Mouse (Mus musculus): ENCODE data around the gene Gstp1. TPM values are rescaled to one million over a fixed set of nuclear protein-coding genes. Genes with fewer than 3 reads are reported as not detected.

Gstp1 gene
- polyA plus RNA-seq, 1 experiment from 2014 or later = 378 TPM

- peak within 1 kb of the TSS; percentile 40 for H3K4me3 ChIP-seq (ENCODE audit: low read length)
- peak within 1 kb of the TSS; percentile 78 for H3K9ac ChIP-seq (ENCODE audit: low read length)
- H3K27me3 ChIP-seq (ENCODE audit: control insufficient read depth, insufficient read depth, low read length) = no peaks in the 10 kb centered on the region
- H3K27ac ChIP-seq (ENCODE audit: low read length) = peak within 1 kb of the TSS; percentile 99
- H3K36me3 ChIP-seq (ENCODE audit: control insufficient read depth, insufficient read depth) = peaks cover 20% of the 10 kb centered on the region
- no peaks in the 10 kb centered on the region for H3K9me3 ChIP-seq (replicated peaks; ENCODE audit: control insufficient read depth, low read length)
- H3K4me1 ChIP-seq (ENCODE audit: control insufficient read depth, insufficient read depth, low read length) = peaks cover 51% of the 10 kb centered on the region
- 53% methylated on average over 1 of the region's 1 CpGs for WGBS
- peak within 1 kb of the TSS; percentile 65 for H3K4me2 ChIP-seq (ENCODE audit: low read depth, low read length)
- peak; percentile 45 for ATAC-seq (replicated peaks; ENCODE audit: extremely low read depth, insufficient read depth, low FRiP score)
Observed at GRCm38 (mm10) chr19:4003112-4003511, 34.7 kb downstream of the Gstp1 start, which contains the start of gene Doc2g. Doc2g (plus strand) TSS chr19:4003313.

- 60% methylated on average over 5 of the region's 5 CpGs for WGBS
- no peaks in the 10 kb centered on the region for H3K27me3 ChIP-seq (ENCODE audit: control insufficient read depth, insufficient read depth, low read length)
- H3K4me1 ChIP-seq (ENCODE audit: control insufficient read depth, insufficient read depth, low read length) = peaks cover 51% of the 10 kb centered on the region
- H3K4me3 ChIP-seq (ENCODE audit: low read length) = no peak overlapping the region
- peak overlapping the region; percentile 2; the same call in 1 of the 2 replicates for H3K9ac ChIP-seq (ENCODE audit: low read length)
- peaks cover 6% of the 10 kb centered on the region for H3K36me3 ChIP-seq (ENCODE audit: control insufficient read depth, insufficient read depth)
- no peaks in the 10 kb centered on the region for H3K9me3 ChIP-seq (replicated peaks; ENCODE audit: control insufficient read depth, low read length)
- peak overlapping the region; percentile 99 for H3K27ac ChIP-seq (ENCODE audit: low read length)
- H3K4me2 ChIP-seq (ENCODE audit: low read depth, low read length) = peak overlapping the region; percentile 96; the same call in 1 of the 2 replicates
- ATAC-seq (replicated peaks; ENCODE audit: extremely low read depth, insufficient read depth, low FRiP score) = no peak
Observed at GRCm38 (mm10) chr19:4001752-4002151, 36.0 kb downstream of the Gstp1 start.

GRCm38 (mm10) chr19:4000949-4001525 is 36.7 kb downstream of the Gstp1 start:
- Histone ChIP-seq H3K27ac (ENCODE audit: low read length) (peak overlapping the region; percentile 99), H3K4me1 (ENCODE audit: control insufficient read depth, insufficient read depth, low read length) (peaks cover 51% of the 10 kb centered on the region), H3K36me3 (ENCODE audit: control insufficient read depth, insufficient read depth) (no peaks in the 10 kb centered on the region), H3K4me3 (ENCODE audit: low read length) (peak overlapping the region; percentile 88), H3K9ac (ENCODE audit: low read length) (peak overlapping the region; percentile 96), H3K4me2 (ENCODE audit: low read depth, low read length) (peak overlapping the region; percentile 96), H3K27me3 (ENCODE audit: control insufficient read depth, insufficient read depth, low read length) (no peaks in the 10 kb centered on the region), H3K9me3 (replicated peaks; ENCODE audit: control insufficient read depth, low read length) (no peaks in the 10 kb centered on the region)
- 18% methylated on average over 17 of the region's 17 CpGs for WGBS
- ATAC-seq (replicated peaks; ENCODE audit: extremely low read depth, insufficient read depth, low FRiP score) = no peak

GRCm38 (mm10) chr19:4000119-4000900 is 37.5 kb downstream of the Gstp1 start, which contains the start of the genes Nudt8 and Gm49405:
Nudt8 (plus strand) TSS chr19:4000580.
Gm49405 (plus strand) TSS chr19:4000626.
- under 1% methylated on average over 64 of the region's 64 CpGs for WGBS
- peaks cover 48% of the 10 kb centered on the region for H3K4me1 ChIP-seq (ENCODE audit: control insufficient read depth, insufficient read depth, low read length)

GRCm38 (mm10) chr19:3999121-3999730 is 38.6 kb downstream of the Gstp1 start:
- no peaks in the 10 kb centered on the region for H3K9me3 ChIP-seq (replicated peaks; ENCODE audit: control insufficient read depth, low read length)
- ATAC-seq (replicated peaks; ENCODE audit: extremely low read depth, insufficient read depth, low FRiP score) = no peak
- H3K4me1 ChIP-seq (ENCODE audit: control insufficient read depth, insufficient read depth, low read length) = peaks cover 37% of the 10 kb centered on the region
- H3K27me3 ChIP-seq (ENCODE audit: control insufficient read depth, insufficient read depth, low read length) = no peaks in the 10 kb centered on the region
- no peaks in the 10 kb centered on the region for H3K36me3 ChIP-seq (ENCODE audit: control insufficient read depth, insufficient read depth)
- peak overlapping the region; percentile 96 for H3K4me2 ChIP-seq (ENCODE audit: low read depth, low read length)
- peak overlapping the region; percentile 88; the same call in 1 of the 2 replicates for H3K4me3 ChIP-seq (ENCODE audit: low read length)
- H3K27ac ChIP-seq (ENCODE audit: low read length) = no peak overlapping the region
- WGBS = 81% methylated on average over 9 of the region's 9 CpGs
- H3K9ac ChIP-seq (ENCODE audit: low read length) = peak overlapping the region; percentile 96

More at GRCm38 (mm10) chr19:4000119-4000900, 37.5 kb downstream of the Gstp1 start, which contains the start of the genes Nudt8 and Gm49405:
- Histone ChIP-seq H3K9me3 (replicated peaks; ENCODE audit: control insufficient read depth, low read length) (no peaks in the 10 kb centered on the region), H3K9ac (ENCODE audit: low read length) (peak within 1 kb of the TSS; percentile 96), H3K27me3 (ENCODE audit: control insufficient read depth, insufficient read depth, low read length) (no peaks in the 10 kb centered on the region), H3K4me3 (ENCODE audit: low read length) (peak within 1 kb of the TSS; percentile 88), H3K36me3 (ENCODE audit: control insufficient read depth, insufficient read depth) (no peaks in the 10 kb centered on the region), H3K27ac (ENCODE audit: low read length) (peak within 1 kb of the TSS; percentile 99), H3K4me2 (ENCODE audit: low read depth, low read length) (peak within 1 kb of the TSS; percentile 96)
- peak; percentile 87 for ATAC-seq (replicated peaks; ENCODE audit: extremely low read depth, insufficient read depth, low FRiP score)

GRCm38 (mm10) chr19:3998335-3998734 is 39.5 kb downstream of the Gstp1 start:
- H3K4me1 ChIP-seq (ENCODE audit: control insufficient read depth, insufficient read depth, low read length) = peaks cover 29% of the 10 kb centered on the region
- no peak overlapping the region for H3K27ac ChIP-seq (ENCODE audit: low read length)
- H3K36me3 ChIP-seq (ENCODE audit: control insufficient read depth, insufficient read depth) = no peaks in the 10 kb centered on the region
- 73% methylated on average over 8 of the region's 8 CpGs for WGBS
- no peak overlapping the region for H3K9ac ChIP-seq (ENCODE audit: low read length)
- ATAC-seq (replicated peaks; ENCODE audit: extremely low read depth, insufficient read depth, low FRiP score) = no peak
- H3K4me3 ChIP-seq (ENCODE audit: low read length) = no peak overlapping the region
- no peaks in the 10 kb centered on the region for H3K27me3 ChIP-seq (ENCODE audit: control insufficient read depth, insufficient read depth, low read length)
- H3K4me2 ChIP-seq (ENCODE audit: low read depth, low read length) = no peak overlapping the region
- H3K9me3 ChIP-seq (replicated peaks; ENCODE audit: control insufficient read depth, low read length) = no peaks in the 10 kb centered on the region

GRCm38 (mm10) chr19:3997231-3997630 is 40.6 kb downstream of the Gstp1 start:
- H3K4me3 ChIP-seq (ENCODE audit: low read length) = no peak overlapping the region
- WGBS = 38% methylated on average over 8 of the region's 8 CpGs
- ATAC-seq (replicated peaks; ENCODE audit: extremely low read depth, insufficient read depth, low FRiP score) = no peak
- no peak overlapping the region for H3K9ac ChIP-seq (ENCODE audit: low read length)
- H3K27me3 ChIP-seq (ENCODE audit: control insufficient read depth, insufficient read depth, low read length) = peaks cover 2% of the 10 kb centered on the region; the same call in 1 of the 2 replicates
- H3K9me3 ChIP-seq (replicated peaks; ENCODE audit: control insufficient read depth, low read length) = no peaks in the 10 kb centered on the region
- no peak overlapping the region for H3K4me2 ChIP-seq (ENCODE audit: low read depth, low read length)
- H3K27ac ChIP-seq (ENCODE audit: low read length) = no peak overlapping the region
- H3K36me3 ChIP-seq (ENCODE audit: control insufficient read depth, insufficient read depth) = no peaks in the 10 kb centered on the region
- H3K4me1 ChIP-seq (ENCODE audit: control insufficient read depth, insufficient read depth, low read length) = peaks cover 20% of the 10 kb centered on the region

GRCm38 (mm10) chr19:3996747-3997146 is 41.0 kb downstream of the Gstp1 start:
- ATAC-seq (replicated peaks; ENCODE audit: extremely low read depth, insufficient read depth, low FRiP score) = no peak
- 88% methylated on average over 8 of the region's 8 CpGs for WGBS
- Histone ChIP-seq H3K4me2 (ENCODE audit: low read depth, low read length) (no peak overlapping the region), H3K27ac (ENCODE audit: low read length) (no peak overlapping the region), H3K4me3 (ENCODE audit: low read length) (no peak overlapping the region), H3K27me3 (ENCODE audit: control insufficient read depth, insufficient read depth, low read length) (peaks cover 5% of the 10 kb centered on the region; the same call in 1 of the 2 replicates), H3K36me3 (ENCODE audit: control insufficient read depth, insufficient read depth) (no peaks in the 10 kb centered on the region), H3K4me1 (ENCODE audit: control insufficient read depth, insufficient read depth, low read length) (peaks cover 15% of the 10 kb centered on the region), H3K9me3 (replicated peaks; ENCODE audit: control insufficient read depth, low read length) (no peaks in the 10 kb centered on the region), H3K9ac (ENCODE audit: low read length) (no peak overlapping the region)
